Mouse (Mus musculus): ENCODE measurements around the gene Sectm1b. TPM values are rescaled to one million over a fixed set of nuclear protein-coding genes. Genes with fewer than 3 reads are reported as not detected.
"Not testable (repeated sequence)": the region's sequence is repeated elsewhere in the genome, so short reads cannot be mapped to it uniquely, and the experiment has no call there.

Sectm1b gene
- polyA plus RNA-seq, 1 experiment from 2014 or later: 0.08 TPM

DNA sequence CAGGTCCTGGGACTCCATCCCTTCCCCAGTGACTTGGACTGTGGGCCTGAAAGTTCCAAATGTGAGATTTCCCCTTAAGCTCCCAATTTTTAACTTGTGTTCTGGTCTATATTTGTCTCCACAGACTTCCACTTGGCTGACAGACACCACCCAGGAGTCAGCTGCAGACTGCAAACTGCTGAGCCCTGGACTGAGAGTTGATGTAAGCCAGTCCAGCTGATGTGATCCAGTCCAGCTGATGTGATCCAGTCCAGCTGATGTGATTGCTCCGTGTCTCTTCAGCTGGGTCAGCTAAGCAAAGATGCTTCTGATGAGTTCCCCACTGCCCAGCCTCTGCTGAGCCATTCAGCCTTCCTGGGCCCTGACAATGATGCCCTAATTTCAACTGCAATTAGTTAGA, 11.6 kb downstream of the Sectm1b start:
- H3K9ac ChIP-seq: no peak overlapping the region
- H3K4me1 ChIP-seq (replicated peaks): peaks cover 8% of the 10 kb centered on the region
- H3K36me3 ChIP-seq (replicated peaks): no peaks in the 10 kb centered on the region
- no peaks in the 10 kb centered on the region for H3K27me3 ChIP-seq
- no peak overlapping the region for H3K4me3 ChIP-seq (replicated peaks)
- no peak overlapping the region for H3K4me2 ChIP-seq
- 33% methylated on average over 1 of the region's 1 CpGs for WGBS (ENCODE audit: insufficient replicate concordance)
- no peaks in the 10 kb centered on the region for H3K9me3 ChIP-seq (replicated peaks)
- H3K27ac ChIP-seq (replicated peaks): no peak overlapping the region
- no peak for ATAC-seq (ENCODE audit: insufficient read depth)

DNA sequence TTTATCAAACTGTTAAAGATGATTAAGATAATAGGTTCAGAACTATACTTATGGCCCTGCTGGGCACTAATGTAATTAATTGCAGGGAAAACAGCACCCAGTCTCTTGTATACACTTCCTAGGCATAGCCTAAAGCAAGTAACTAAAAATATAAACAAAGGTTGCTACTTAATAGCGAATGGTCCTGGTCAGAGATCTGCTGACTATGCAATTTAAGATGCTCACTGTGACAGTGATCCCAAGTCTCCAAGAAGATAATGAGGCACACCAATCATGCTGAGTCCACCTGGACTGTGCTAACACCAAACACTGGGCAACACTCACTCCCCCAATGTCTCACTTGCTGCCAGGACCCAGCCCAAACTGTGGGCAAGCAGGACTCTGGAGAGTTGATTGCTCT, 13.5 kb downstream of the Sectm1b start:
- Histone ChIP-seq H3K4me3 (replicated peaks) (no peak overlapping the region), H3K4me1 (replicated peaks) (no peaks in the 10 kb centered on the region), H3K36me3 (replicated peaks) (no peaks in the 10 kb centered on the region), H3K9me3 (replicated peaks) (no peaks in the 10 kb centered on the region), H3K27ac (replicated peaks) (no peak overlapping the region), H3K9ac (no peak overlapping the region), H3K27me3 (no peaks in the 10 kb centered on the region), H3K4me2 (no peak overlapping the region)
- WGBS (ENCODE audit: insufficient replicate concordance): 55% methylated on average over 1 of the region's 1 CpGs
- no peak for ATAC-seq (ENCODE audit: insufficient read depth)

DNA sequence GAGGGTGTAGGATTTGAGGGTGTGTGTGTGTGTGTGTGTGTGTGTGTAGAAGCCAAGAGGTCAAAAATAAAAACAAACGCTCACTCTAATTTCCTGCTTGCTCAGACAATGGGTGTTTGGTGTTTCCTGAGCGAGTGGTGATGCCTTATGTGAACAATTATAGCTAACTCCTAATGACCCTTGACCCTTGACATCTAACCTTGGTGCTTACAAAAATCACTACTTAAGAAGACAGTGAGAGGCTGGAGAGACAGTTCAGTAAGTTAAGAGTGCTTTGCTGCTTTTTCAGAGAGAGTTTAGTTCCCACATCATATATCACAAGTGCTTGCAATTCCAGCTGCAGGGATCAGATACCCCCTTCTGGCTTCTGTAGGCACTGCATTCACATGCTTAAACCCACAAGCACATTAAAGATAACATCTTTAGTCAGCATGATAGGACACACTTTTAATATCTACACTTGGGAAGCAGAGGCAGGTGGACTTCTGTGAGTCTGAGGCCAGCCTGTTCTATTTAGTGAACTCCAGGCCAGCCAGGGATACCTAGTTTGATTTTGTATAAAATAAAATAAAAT, 15.5 kb downstream of the Sectm1b start:
- no peak overlapping the region for H3K4me2 ChIP-seq

DNA sequence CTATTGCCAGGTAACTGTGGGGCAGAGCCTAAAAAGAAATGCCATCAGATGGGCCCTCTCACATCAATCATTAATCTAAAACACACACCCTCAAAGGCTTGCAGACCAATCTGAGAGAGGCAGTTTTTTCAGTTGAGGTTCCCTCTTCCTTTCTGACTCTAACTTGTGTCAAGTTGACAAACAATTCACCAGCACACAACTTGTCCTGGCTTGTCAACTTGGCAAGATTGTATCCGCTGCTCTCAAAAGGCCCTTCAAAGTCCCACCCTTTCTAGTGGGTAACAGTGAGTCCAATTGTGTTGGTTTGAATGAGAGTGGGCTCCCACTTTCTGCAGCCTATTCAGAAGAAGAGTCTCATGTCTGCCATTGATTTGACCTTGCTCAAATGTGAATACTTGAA, 18.1 kb downstream of the Sectm1b start:
- H3K36me3 ChIP-seq (replicated peaks): no peaks in the 10 kb centered on the region
- no peak for ATAC-seq (ENCODE audit: insufficient read depth)
- WGBS (ENCODE audit: insufficient replicate concordance): 49% methylated on average over 1 of the region's 1 CpGs

More for the DNA sequence above, 15.5 kb downstream of the Sectm1b start:
- H3K36me3 ChIP-seq (replicated peaks): no peaks in the 10 kb centered on the region
- no peak overlapping the region for H3K27ac ChIP-seq (replicated peaks)
- H3K9me3 ChIP-seq (replicated peaks): no peaks in the 10 kb centered on the region
- H3K9ac ChIP-seq: no peak overlapping the region
- H3K27me3 ChIP-seq: no peaks in the 10 kb centered on the region
- H3K4me1 ChIP-seq (replicated peaks): no peaks in the 10 kb centered on the region
- no peak overlapping the region for H3K4me3 ChIP-seq (replicated peaks)
- no peak for ATAC-seq (ENCODE audit: insufficient read depth)
- 29% methylated on average over 2 of the region's 2 CpGs for WGBS (ENCODE audit: insufficient replicate concordance)

DNA sequence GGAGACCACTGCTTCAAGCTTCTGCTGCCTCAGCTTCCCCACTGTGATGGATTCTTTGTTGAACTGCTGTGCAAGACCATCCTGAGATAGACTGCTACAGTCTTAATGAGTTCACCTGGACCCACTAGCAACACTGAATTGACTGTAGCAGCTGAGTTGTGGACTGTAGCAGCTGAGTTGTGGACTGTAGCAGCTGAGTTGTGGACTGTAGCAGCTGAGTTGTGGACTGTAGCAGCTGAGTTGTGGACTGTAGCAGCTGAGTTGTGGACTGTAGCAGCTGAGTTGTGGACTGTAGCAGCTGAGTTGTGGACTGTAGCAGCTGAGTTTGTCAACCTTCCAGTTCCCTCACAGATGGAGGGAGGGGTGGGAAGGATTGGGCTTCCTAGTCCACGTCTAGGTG, 20.3 kb downstream of the Sectm1b start:
- H3K27ac ChIP-seq (replicated peaks); ATAC-seq (ENCODE audit: insufficient read depth); H3K9me3 ChIP-seq (replicated peaks); H3K4me1 ChIP-seq (replicated peaks); H3K27me3 ChIP-seq; H3K36me3 ChIP-seq (replicated peaks); H3K4me2 ChIP-seq; H3K4me3 ChIP-seq (replicated peaks); H3K9ac ChIP-seq: not testable (repeated sequence)
- 33% methylated on average over 1 of the region's 1 CpGs for WGBS (ENCODE audit: insufficient replicate concordance)

More for the DNA sequence above, 18.1 kb downstream of the Sectm1b start:
- Histone ChIP-seq H3K27ac (replicated peaks) (no peak overlapping the region), H3K27me3 (no peaks in the 10 kb centered on the region), H3K9ac (no peak overlapping the region), H3K4me2 (no peak overlapping the region), H3K4me3 (replicated peaks) (no peak overlapping the region), H3K9me3 (replicated peaks) (no peaks in the 10 kb centered on the region), H3K4me1 (replicated peaks) (no peaks in the 10 kb centered on the region; the same call in 1 of the 2 replicates)

DNA sequence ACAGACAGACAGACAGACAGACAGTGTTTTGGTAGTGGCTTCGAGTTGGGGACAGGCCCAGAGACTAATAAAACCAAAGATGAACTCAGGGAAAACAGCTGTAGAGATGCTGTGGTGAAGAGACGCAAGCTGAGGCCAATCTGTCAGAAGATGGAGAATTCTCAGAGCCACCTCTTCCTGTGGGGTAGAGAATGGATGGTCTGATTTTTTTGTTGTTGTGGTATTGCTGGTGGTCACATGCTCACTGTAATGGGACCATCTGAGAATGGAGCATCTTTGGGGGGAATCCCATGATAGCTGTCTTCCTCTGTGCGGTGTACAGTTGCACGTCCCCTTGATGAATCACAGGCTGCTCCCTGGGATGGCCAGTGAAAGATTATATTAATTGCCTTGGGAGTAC, 20.9 kb downstream of the Sectm1b start:
- ATAC-seq (ENCODE audit: insufficient read depth): no peak
- H3K36me3 ChIP-seq (replicated peaks): no peaks in the 10 kb centered on the region
- H3K4me3 ChIP-seq (replicated peaks): no peak overlapping the region
- H3K9me3 ChIP-seq (replicated peaks): no peaks in the 10 kb centered on the region
- H3K4me2 ChIP-seq: no peak overlapping the region
- H3K4me1 ChIP-seq (replicated peaks): no peaks in the 10 kb centered on the region; the same call in 1 of the 2 replicates
- no peak overlapping the region for H3K27ac ChIP-seq (replicated peaks)
- no peak overlapping the region for H3K9ac ChIP-seq
- WGBS (ENCODE audit: insufficient replicate concordance): 66% methylated on average over 4 of the region's 4 CpGs
- H3K27me3 ChIP-seq: peaks cover 9% of the 10 kb centered on the region

DNA sequence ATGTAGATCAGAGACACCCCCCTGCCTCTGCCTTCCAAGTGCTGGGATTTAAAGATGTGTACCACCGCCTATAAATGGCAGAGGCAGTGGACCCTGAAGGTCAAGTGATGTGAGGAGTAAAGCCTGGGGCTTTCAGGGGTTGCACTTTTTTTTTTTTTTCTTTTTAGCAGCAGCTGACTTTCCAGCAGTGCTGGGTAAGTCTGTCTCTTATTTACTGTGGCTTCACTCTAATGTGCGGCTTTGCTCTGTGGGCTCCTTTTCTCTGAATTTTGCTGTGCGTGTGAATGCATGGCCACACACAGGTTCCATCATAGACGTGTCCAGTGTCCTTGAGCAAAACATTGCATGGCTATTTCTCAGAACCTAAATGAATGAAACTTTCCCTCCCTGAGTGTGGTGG, 21.7 kb downstream of the Sectm1b start:
- Histone ChIP-seq H3K4me2 (no peak overlapping the region), H3K36me3 (replicated peaks) (no peaks in the 10 kb centered on the region), H3K4me1 (replicated peaks) (no peaks in the 10 kb centered on the region; the same call in 1 of the 2 replicates), H3K9me3 (replicated peaks) (no peaks in the 10 kb centered on the region), H3K27ac (replicated peaks) (no peak overlapping the region), H3K4me3 (replicated peaks) (no peak overlapping the region), H3K27me3 (peaks cover 9% of the 10 kb centered on the region), H3K9ac (no peak overlapping the region)
- ATAC-seq (ENCODE audit: insufficient read depth): no peak
- 52% methylated on average over 4 of the region's 4 CpGs for WGBS (ENCODE audit: insufficient replicate concordance)

DNA sequence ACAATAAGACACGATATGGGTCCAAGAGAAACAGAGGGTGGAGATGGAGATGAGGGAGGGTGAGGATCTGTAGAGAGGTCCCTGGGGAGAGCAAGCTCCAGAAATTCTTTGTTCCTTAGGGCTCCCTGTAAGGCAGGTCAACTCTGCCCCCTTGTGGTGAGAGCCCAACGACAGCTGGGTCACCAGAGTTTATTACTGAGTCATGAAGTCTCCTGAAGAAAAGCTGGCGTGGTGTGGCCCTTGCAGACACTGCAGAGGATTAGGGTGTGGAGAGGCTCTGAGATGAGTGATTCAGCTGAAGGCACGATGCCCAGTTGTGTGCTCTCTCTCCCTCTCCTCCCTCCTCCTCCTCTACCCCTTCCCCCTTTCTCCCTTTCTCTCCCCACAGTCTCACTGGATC, 22.2 kb downstream of the Sectm1b start:
- Histone ChIP-seq H3K36me3 (replicated peaks) (no peaks in the 10 kb centered on the region), H3K4me1 (replicated peaks) (no peaks in the 10 kb centered on the region; the same call in 1 of the 2 replicates), H3K4me3 (replicated peaks) (no peak overlapping the region), H3K27ac (replicated peaks) (no peak overlapping the region), H3K9me3 (replicated peaks) (no peaks in the 10 kb centered on the region), H3K9ac (no peak overlapping the region), H3K4me2 (no peak overlapping the region), H3K27me3 (peaks cover 13% of the 10 kb centered on the region)
- 1% methylated on average over 4 of the region's 4 CpGs for WGBS (ENCODE audit: insufficient replicate concordance)
- ATAC-seq (ENCODE audit: insufficient read depth): peak; percentile 34; the same call in 1 of the 2 replicates

DNA sequence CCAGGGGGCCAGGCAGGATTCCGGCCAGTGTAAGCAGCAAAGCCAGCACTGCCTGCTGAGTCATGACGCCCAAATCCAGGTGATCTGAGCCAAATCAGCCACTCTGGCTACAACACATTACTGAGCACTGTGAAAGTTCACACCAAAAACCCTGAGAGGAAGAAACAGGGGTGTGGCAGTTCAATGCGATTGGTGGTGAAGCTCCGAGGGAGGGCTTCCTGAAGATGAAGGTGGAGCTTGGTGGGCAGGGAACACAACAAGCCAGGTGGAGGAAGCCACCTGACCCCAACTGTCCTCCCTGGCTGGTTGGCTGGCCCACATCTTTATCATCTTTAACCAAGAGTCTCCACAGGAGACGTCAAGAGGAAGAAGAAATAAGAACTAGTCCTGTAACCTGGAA, 24.1 kb downstream of the Sectm1b start, which contains the start of gene Cd7:
Gene Cd7, minus strand, starts transcription at position 117 of the 400 bp plus-strand sequence.
- H3K9me3 ChIP-seq (replicated peaks): no peaks in the 10 kb centered on the region
- WGBS (ENCODE audit: insufficient replicate concordance): 29% methylated on average over 5 of the region's 5 CpGs
- no peak within 1 kb of the TSS for H3K9ac ChIP-seq
- H3K4me3 ChIP-seq (replicated peaks): no peak within 1 kb of the TSS
- H3K36me3 ChIP-seq (replicated peaks): no peaks in the 10 kb centered on the region
- no peak for ATAC-seq (ENCODE audit: insufficient read depth)
- no peak within 1 kb of the TSS for H3K4me2 ChIP-seq
- H3K27me3 ChIP-seq: peaks cover 14% of the 10 kb centered on the region
- H3K27ac ChIP-seq (replicated peaks): no peak within 1 kb of the TSS
- H3K4me1 ChIP-seq (replicated peaks): no peaks in the 10 kb centered on the region; the same call in 1 of the 2 replicates

DNA sequence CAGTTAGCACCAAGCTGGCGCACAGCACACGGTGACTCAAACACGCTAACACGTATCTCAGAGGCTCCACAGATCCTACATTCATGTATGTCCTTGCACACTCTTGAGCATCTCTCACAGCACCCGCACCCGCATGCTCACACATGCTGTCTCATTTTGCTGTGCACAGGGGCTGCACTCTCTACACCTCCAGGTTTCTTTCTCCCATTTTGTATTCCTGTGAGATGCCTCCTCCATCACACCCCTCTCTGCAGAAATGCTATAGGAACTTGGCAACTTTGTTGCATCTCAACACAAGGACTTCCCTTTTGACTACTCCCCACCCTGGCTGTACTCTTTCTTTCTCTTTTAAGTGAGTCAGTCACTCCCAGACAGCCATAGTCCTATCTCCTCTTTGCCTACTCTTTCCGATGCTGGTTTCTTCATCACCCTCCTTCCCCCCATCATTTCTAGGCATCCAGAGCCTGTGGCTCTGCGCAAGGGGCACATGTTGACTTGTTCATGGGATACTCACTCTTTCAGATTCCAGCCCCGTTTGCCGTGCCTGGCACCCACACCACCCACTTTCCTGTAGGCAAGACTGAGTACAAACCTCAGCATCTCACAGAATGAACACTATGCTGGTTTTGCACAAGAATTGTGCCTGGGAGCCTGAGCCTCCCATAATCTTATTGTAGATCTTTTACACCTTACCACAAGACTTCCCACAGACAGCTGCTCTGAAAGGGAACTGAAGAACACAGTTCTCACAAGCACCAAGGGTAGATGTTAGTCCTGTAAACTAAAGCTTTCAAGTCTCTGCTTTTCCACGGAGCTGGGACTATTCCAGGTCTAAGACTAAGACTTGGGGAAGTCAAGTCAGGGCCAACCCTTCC, 24.8 kb downstream of the Sectm1b start:
- no peak for ATAC-seq (ENCODE audit: insufficient read depth)
- Histone ChIP-seq H3K4me2 (no peak overlapping the region), H3K9me3 (replicated peaks) (no peaks in the 10 kb centered on the region), H3K36me3 (replicated peaks) (no peaks in the 10 kb centered on the region), H3K27ac (replicated peaks) (no peak overlapping the region), H3K4me1 (replicated peaks) (no peaks in the 10 kb centered on the region; the same call in 1 of the 2 replicates), H3K4me3 (replicated peaks) (no peak overlapping the region), H3K9ac (no peak overlapping the region), H3K27me3 (peaks cover 14% of the 10 kb centered on the region)
- WGBS (ENCODE audit: insufficient replicate concordance): 69% methylated on average over 11 of the region's 11 CpGs

DNA sequence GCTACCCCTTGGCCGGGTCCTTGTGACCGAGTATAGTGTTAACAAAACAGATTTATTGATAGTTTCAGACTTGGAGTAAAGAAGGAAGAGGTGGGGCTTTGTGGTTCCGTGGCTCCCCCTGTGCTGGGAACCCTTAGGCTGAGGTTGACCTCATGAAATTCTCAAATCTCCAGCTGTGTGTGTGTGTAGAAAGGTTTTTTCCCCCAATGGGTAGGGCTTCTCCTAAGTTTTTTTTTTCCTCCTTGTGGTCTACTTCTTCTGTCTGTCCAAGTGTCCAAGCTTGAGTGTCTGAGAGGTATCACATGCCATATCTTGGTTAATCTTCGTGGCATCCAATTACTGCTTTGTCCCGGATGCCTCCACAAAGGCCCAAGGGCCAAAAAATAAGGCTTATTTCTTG, 30.3 kb downstream of the Sectm1b start:
- Histone ChIP-seq H3K27me3 (peaks cover 10% of the 10 kb centered on the region), H3K27ac (replicated peaks) (no peak overlapping the region), H3K4me2 (no peak overlapping the region), H3K9ac (no peak overlapping the region), H3K4me1 (replicated peaks) (no peaks in the 10 kb centered on the region), H3K9me3 (replicated peaks) (no peaks in the 10 kb centered on the region), H3K4me3 (replicated peaks) (no peak overlapping the region), H3K36me3 (replicated peaks) (no peaks in the 10 kb centered on the region)
- no peak for ATAC-seq (ENCODE audit: insufficient read depth)
- 38% methylated on average over 5 of the region's 5 CpGs for WGBS (ENCODE audit: insufficient replicate concordance)
